Mouse (Mus musculus) spleen, adult 2 months (tissue): ENCODE measurements around the gene Adss.
"Not testable (repeated sequence)": the region's sequence is repeated elsewhere in the genome, so short reads cannot be mapped to it uniquely, and the experiment has no call there.

ENCODE experiments used
- CTCF ChIP-seq: fragments of 200-500 bp; IDR thresholded peaks from 2 replicates; pipeline ENCODE4 v1.5.1; 2011; ENCODE audit warnings: mild to moderate bottlenecking, inconsistent platforms; ENCODE audit not compliant: insufficient read depth, insufficient read length, insufficient replicate concordance; ENCODE audit errors: extremely low read depth
- POLR2A ChIP-seq: fragments of 200-500 bp; IDR thresholded peaks from 2 replicates; pipeline ENCODE4 v1.6.1; 2011; ENCODE audit warnings: low read depth, low read length, inconsistent platforms

GRCm38 (mm10) chr1:177806772-177807171, 10.5 kb upstream of the Adss start:
- peak; percentile 12; the same call in 1 of the 2 replicates for TF ChIP-seq CTCF
- TF ChIP-seq POLR2A, result not testable (repeated sequence)
